Mouse (Mus musculus): ENCODE measurements around the gene 9330161L09Rik. TPM values are rescaled to one million over a fixed set of nuclear protein-coding genes. Genes with fewer than 3 reads are reported as not detected.

The 9330161L09Rik gene
- polyA plus RNA-seq, 1 experiment = 1.8 TPM

DNA sequence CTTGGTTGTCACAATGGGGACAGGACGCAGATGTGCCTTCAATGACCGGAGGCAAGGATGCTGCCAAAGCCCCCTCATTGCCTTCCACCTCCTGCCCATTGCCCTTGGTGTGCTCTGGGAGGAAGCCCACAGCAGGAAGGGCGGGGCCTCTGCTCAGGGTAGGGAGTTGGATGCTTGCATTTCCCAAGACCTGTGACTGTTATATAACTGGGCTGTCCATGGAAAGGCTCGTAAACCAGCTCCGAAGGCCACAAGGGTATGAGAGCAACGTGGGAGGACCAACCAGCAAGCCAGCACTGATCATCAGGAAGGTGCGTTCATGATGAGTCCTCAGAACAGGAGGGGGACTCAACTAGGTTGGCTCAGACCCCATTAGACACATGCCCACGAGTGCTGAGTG lies 46.8 kb downstream of the 9330161L09Rik start:
- Histone ChIP-seq H3K9ac (ENCODE audit: low read depth, poor library complexity, severe bottlenecking) (no peak overlapping the region), H3K4me3 (ENCODE audit: low read depth, low read length) (no peak overlapping the region), H3K36me3 (ENCODE audit: control insufficient read depth, insufficient read depth, low read length, poor library complexity, severe bottlenecking) (no peaks in the 10 kb centered on the region), H3K9me3 (replicated peaks; ENCODE audit: control insufficient read depth, insufficient read depth, low read length, poor library complexity, severe bottlenecking) (no peaks in the 10 kb centered on the region), H3K27me3 (ENCODE audit: control insufficient read depth, insufficient read depth, low read length, poor library complexity, severe bottlenecking) (no peaks in the 10 kb centered on the region), H3K4me1 (ENCODE audit: control insufficient read depth, insufficient read depth, low read length) (no peaks in the 10 kb centered on the region), H3K27ac (ENCODE audit: insufficient read depth, low read length) (no peak overlapping the region)
- TF ChIP-seq CTCF (IDR thresholded peaks at IDR 0.05; ENCODE audit: low read depth, low read length) (no peak), EP300 (IDR thresholded peaks at IDR 0.05; ENCODE audit: insufficient read depth, low read depth, low read length) (no peak), POLR2A (IDR thresholded peaks at IDR 0.05; ENCODE audit: insufficient read depth, low read length) (no peak)

DNA sequence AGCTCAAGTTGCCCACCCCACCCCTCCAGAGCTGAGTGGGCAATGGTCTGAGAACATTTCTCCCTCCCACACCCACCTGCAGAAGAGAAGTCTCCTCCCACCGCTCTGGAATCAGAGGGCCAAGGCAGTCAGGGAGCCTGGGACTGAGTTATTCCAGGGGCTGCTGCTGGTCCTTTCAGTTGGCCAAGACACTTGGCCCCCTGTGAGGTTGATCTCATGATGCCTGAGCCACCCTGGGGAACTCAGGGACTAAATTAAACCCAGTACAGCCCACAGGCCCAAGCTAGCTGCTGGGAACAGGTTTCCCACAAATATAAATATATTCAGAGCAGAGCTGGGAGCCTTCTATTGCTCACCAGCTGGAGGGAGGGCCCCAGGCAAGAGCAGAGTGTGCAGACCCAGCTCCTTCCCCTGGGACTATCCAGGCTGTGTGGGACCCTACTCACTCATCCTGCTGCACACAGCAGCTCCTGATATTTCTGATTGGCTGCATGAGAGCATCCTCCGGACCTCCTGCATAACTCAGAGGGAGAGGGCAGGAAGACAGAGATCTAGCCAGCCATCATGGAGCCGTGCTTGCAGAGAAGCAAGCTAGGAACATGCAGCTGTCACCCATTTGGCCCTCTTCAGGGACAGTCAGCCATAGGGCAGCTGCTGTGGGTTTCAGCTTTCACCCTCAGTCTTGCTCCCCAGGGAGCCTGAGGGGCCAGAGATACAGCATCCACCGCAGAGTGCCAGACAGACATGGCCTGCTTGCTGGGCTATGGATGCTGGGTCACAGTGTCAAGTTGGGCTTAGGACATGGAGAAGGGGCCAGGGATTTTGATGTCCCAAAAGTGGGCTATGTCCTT lies 48.4 kb downstream of the 9330161L09Rik start:
- H3K36me3 ChIP-seq (ENCODE audit: control insufficient read depth, insufficient read depth, low read length, poor library complexity, severe bottlenecking) = no peaks in the 10 kb centered on the region
- TF ChIP-seq EP300 (IDR thresholded peaks at IDR 0.05; ENCODE audit: insufficient read depth, low read depth, low read length) (no peak), CTCF (IDR thresholded peaks at IDR 0.05; ENCODE audit: low read depth, low read length) (no peak), POLR2A (IDR thresholded peaks at IDR 0.05; ENCODE audit: insufficient read depth, low read length) (no peak)
- no peak overlapping the region for H3K27ac ChIP-seq (ENCODE audit: insufficient read depth, low read length)
- H3K4me3 ChIP-seq (ENCODE audit: low read depth, low read length) = no peak overlapping the region
- no peaks in the 10 kb centered on the region for H3K4me1 ChIP-seq (ENCODE audit: control insufficient read depth, insufficient read depth, low read length)
- H3K9ac ChIP-seq (ENCODE audit: low read depth, poor library complexity, severe bottlenecking) = no peak overlapping the region
- H3K27me3 ChIP-seq (ENCODE audit: control insufficient read depth, insufficient read depth, low read length, poor library complexity, severe bottlenecking) = no peaks in the 10 kb centered on the region
- no peaks in the 10 kb centered on the region for H3K9me3 ChIP-seq (replicated peaks; ENCODE audit: control insufficient read depth, insufficient read depth, low read length, poor library complexity, severe bottlenecking)

DNA sequence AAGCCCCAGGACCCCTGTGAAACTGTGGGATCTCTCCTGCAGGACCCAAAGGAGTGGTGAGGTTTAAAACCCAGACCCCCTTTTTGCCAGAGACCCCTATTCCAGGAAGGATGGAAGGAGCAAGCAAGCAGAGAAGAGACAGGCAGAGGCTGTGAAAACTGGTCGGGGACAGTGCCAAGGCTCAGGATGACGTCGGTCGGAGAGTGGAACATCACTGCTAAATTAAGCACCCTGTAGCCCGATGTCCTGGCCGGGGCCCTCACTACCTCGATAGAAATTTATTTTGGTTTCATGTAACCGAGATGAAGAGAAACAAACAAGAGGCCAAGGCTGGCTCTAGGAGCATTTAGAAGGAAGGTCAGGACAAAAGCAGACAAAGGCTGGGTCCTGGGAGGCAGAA lies 49.4 kb downstream of the 9330161L09Rik start:
- no peak overlapping the region for H3K4me3 ChIP-seq (ENCODE audit: low read depth, low read length)
- TF ChIP-seq EP300 (IDR thresholded peaks at IDR 0.05; ENCODE audit: insufficient read depth, low read depth, low read length) (no peak), CTCF (IDR thresholded peaks at IDR 0.05; ENCODE audit: low read depth, low read length) (no peak), POLR2A (IDR thresholded peaks at IDR 0.05; ENCODE audit: insufficient read depth, low read length) (no peak)
- no peaks in the 10 kb centered on the region for H3K9me3 ChIP-seq (replicated peaks; ENCODE audit: control insufficient read depth, insufficient read depth, low read length, poor library complexity, severe bottlenecking)
- H3K4me1 ChIP-seq (ENCODE audit: control insufficient read depth, insufficient read depth, low read length) = no peaks in the 10 kb centered on the region
- no peak overlapping the region for H3K27ac ChIP-seq (ENCODE audit: insufficient read depth, low read length)
- no peaks in the 10 kb centered on the region for H3K27me3 ChIP-seq (ENCODE audit: control insufficient read depth, insufficient read depth, low read length, poor library complexity, severe bottlenecking)
- no peaks in the 10 kb centered on the region for H3K36me3 ChIP-seq (ENCODE audit: control insufficient read depth, insufficient read depth, low read length, poor library complexity, severe bottlenecking)
- H3K9ac ChIP-seq (ENCODE audit: low read depth, poor library complexity, severe bottlenecking) = no peak overlapping the region

Other genes with a start within 250 kb of the 9330161L09Rik start
- gene Prima1, start 165.7 kb downstream of the 9330161L09Rik start, polyA plus RNA-seq (2011; ENCODE audit: insufficient read depth, insufficient read length, low read depth, missing spikeins) = not detected in 2 replicates
- gene Fam181a, start 96.8 kb downstream of the 9330161L09Rik start, polyA plus RNA-seq (2011; ENCODE audit: insufficient read depth, insufficient read length, low read depth, missing spikeins) = not detected in 2 replicates
- gene Asb2, start 51.8 kb downstream of the 9330161L09Rik start, polyA plus RNA-seq (2011; ENCODE audit: insufficient read depth, insufficient read length, low read depth, missing spikeins) = not detected in 2 replicates
- 5.5 and 6.3 TPM in 2 replicates for gene Otub2, start 19.1 kb downstream of the 9330161L09Rik start, polyA plus RNA-seq (2011; ENCODE audit: insufficient read depth, insufficient read length, low read depth, missing spikeins)
- 83.6 and 86.5 TPM in 2 replicates for gene Ddx24, start 18.0 kb upstream of the 9330161L09Rik start, polyA plus RNA-seq (2011; ENCODE audit: insufficient read depth, insufficient read length, low read depth, missing spikeins)
- gene Ifi27, start 26.4 kb upstream of the 9330161L09Rik start, polyA plus RNA-seq (2011; ENCODE audit: insufficient read depth, insufficient read length, low read depth, missing spikeins) = 2.1 and 3.1 TPM in 2 replicates
- 5.0 and 9.6 TPM in 2 replicates for gene Ifi27l2a, start 35.9 kb upstream of the 9330161L09Rik start, polyA plus RNA-seq (2011; ENCODE audit: insufficient read depth, insufficient read length, low read depth, missing spikeins)
- gene Ifi27l2b, start 49.4 kb upstream of the 9330161L09Rik start, polyA plus RNA-seq (2011; ENCODE audit: insufficient read depth, insufficient read length, low read depth, missing spikeins) = not detected in 2 replicates
- gene Ppp4r4, start 124.5 kb upstream of the 9330161L09Rik start, polyA plus RNA-seq (2011; ENCODE audit: insufficient read depth, insufficient read length, low read depth, missing spikeins) = 20.8 and 25.7 TPM in 2 replicates
- gene Serpina10, start 223.6 kb upstream of the 9330161L09Rik start, polyA plus RNA-seq (2011; ENCODE audit: insufficient read depth, insufficient read length, low read depth, missing spikeins) = not detected in 2 replicates
- not detected in 2 replicates for gene Serpina6, start 249.4 kb upstream of the 9330161L09Rik start, polyA plus RNA-seq (2011; ENCODE audit: insufficient read depth, insufficient read length, low read depth, missing spikeins)